Mouse (Mus musculus): Measurements from ENCODE around the gene Gatad2b.

DNA sequence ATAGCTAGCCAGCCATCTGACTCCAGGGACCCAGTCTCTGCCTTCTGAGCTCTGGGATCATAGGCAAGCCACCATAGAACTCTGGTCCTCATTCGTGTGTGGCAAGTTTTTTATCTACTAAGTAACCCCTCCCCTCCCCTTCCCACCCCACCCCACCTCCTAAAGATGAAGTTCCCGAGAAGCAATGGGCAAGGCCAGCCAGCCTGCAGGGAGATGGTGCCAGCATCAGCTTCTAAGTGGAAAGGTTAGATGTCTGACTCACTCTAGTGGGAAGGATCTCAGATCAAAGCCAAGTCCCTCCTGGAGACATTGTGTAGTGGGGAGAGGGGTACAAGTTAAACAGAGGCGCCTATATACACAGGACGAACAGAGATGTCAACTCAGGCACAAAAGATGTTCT, 98.0 kb downstream of the Gatad2b start:
- TF ChIP-seq CTCF (IDR thresholded peaks at IDR 0.05; ENCODE audit: extremely low read depth, insufficient read length, insufficient replicate concordance, low read depth, low read length) (no peak), POLR2A (IDR thresholded peaks at IDR 0.05; ENCODE audit: low read depth, low read length) (no peak)
